Mouse (Mus musculus) urinary bladder, postnatal 10 days (tissue): ENCODE results near the gene Gm20388.
"Not testable (repeated sequence)": the region's sequence is repeated elsewhere in the genome, so short reads cannot be mapped to it uniquely, and the experiment has no call there.

Experiments
- DNase-seq: peaks from one replicate; pipeline ENCODE4 v3.0.0; 2022; ENCODE audit warnings: low spot score

Gene Gm20388

GRCm38 (mm10) chr8:123253451-123254098 lies 3342.9 kb downstream of the Gm20388 start:
- DNase-seq = no peak

- DNase-seq = peak; percentile 65
Measured at GRCm38 (mm10) chr8:123254099-123254885, 3343.7 kb downstream of the Gm20388 start, which contains the start of the genes Zfp276 and Vps9d1. Gene Zfp276, plus strand, starts transcription at chr8:123254195. Gene Vps9d1, minus strand, starts transcription at chr8:123254348.

GRCm38 (mm10) chr8:123255170-123255569 lies 3344.5 kb downstream of the Gm20388 start:
- no peak for DNase-seq

- DNase-seq = no peak
Measured at GRCm38 (mm10) chr8:123257114-123257513, 3346.5 kb downstream of the Gm20388 start.

- DNase-seq = not testable (repeated sequence)
Measured at GRCm38 (mm10) chr8:123257593-123257992, 3347.0 kb downstream of the Gm20388 start.

- no peak for DNase-seq
Measured at GRCm38 (mm10) chr8:123267926-123268656, 3357.4 kb downstream of the Gm20388 start.

GRCm38 (mm10) chr8:123271147-123271546 lies 3360.5 kb downstream of the Gm20388 start:
- DNase-seq = no peak

- no peak for DNase-seq
Measured at GRCm38 (mm10) chr8:123271901-123272300, 3361.3 kb downstream of the Gm20388 start.

GRCm38 (mm10) chr8:123274447-123274846 lies 3363.8 kb downstream of the Gm20388 start:
- DNase-seq = no peak

GRCm38 (mm10) chr8:123275096-123275495 lies 3364.5 kb downstream of the Gm20388 start:
- no peak for DNase-seq

- no peak for DNase-seq
Measured at GRCm38 (mm10) chr8:123278445-123278844, 3367.8 kb downstream of the Gm20388 start.

GRCm38 (mm10) chr8:123279828-123280227 lies 3369.2 kb downstream of the Gm20388 start:
- no peak for DNase-seq

- no peak for DNase-seq
Measured at GRCm38 (mm10) chr8:123280302-123281094, 3369.9 kb downstream of the Gm20388 start.

- not testable (repeated sequence) for DNase-seq
Measured at GRCm38 (mm10) chr8:123282994-123283393, 3372.4 kb downstream of the Gm20388 start.

- DNase-seq = no peak
Measured at GRCm38 (mm10) chr8:123283991-123284390, 3373.3 kb downstream of the Gm20388 start.

- DNase-seq = no peak
Measured at GRCm38 (mm10) chr8:123284493-123284892, 3373.9 kb downstream of the Gm20388 start.

- no peak for DNase-seq
Measured at GRCm38 (mm10) chr8:123287362-123287761, 3376.7 kb downstream of the Gm20388 start.

- no peak for DNase-seq
Measured at GRCm38 (mm10) chr8:123290166-123290565, 3379.5 kb downstream of the Gm20388 start.

- no peak for DNase-seq
Measured at GRCm38 (mm10) chr8:123290679-123291078, 3380.0 kb downstream of the Gm20388 start.

GRCm38 (mm10) chr8:123291716-123292115 lies 3381.1 kb downstream of the Gm20388 start:
- no peak for DNase-seq

- no peak for DNase-seq
Measured at GRCm38 (mm10) chr8:123292281-123292680, 3381.6 kb downstream of the Gm20388 start.

- DNase-seq = no peak
Measured at GRCm38 (mm10) chr8:123292785-123293184, 3382.1 kb downstream of the Gm20388 start.
